Mouse (Mus musculus) heart, adult 11 months (tissue): ENCODE results near the gene Sgf29.
A peak's percentile ranks its signal among the peaks of the same experiment; 100 is the strongest.

Source experiments
- DNase-seq: peaks from one replicate; pipeline ENCODE4 v3.0.0; 2022

Gene Sgf29

GRCm38 (mm10) chr7:126642545-126643243, 6.4 kb upstream of the Sgf29 start:
- DNase-seq, result no peak

GRCm38 (mm10) chr7:126643244-126643617, 5.9 kb upstream of the Sgf29 start:
- peak; percentile 90 for DNase-seq

GRCm38 (mm10) chr7:126644345-126644744, 4.8 kb upstream of the Sgf29 start:
- peak; percentile 82 for DNase-seq

- no peak for DNase-seq
Observed at GRCm38 (mm10) chr7:126644914-126645313, 4.2 kb upstream of the Sgf29 start.

- peak; percentile 95 for DNase-seq
Observed at GRCm38 (mm10) chr7:126645708-126646107, 3.4 kb upstream of the Sgf29 start.

- DNase-seq, result no peak
Observed at GRCm38 (mm10) chr7:126648486-126648885, 623 bp upstream of the Sgf29 start.

GRCm38 (mm10) chr7:126650852-126651251, 1.7 kb downstream of the Sgf29 start:
- no peak for DNase-seq

GRCm38 (mm10) chr7:126653991-126654390, 4.9 kb downstream of the Sgf29 start:
- no peak for DNase-seq

- DNase-seq, result peak; percentile 91
Observed at GRCm38 (mm10) chr7:126655695-126656094, 6.6 kb downstream of the Sgf29 start.

GRCm38 (mm10) chr7:126657522-126657921, 8.4 kb downstream of the Sgf29 start:
- no peak for DNase-seq

- no peak for DNase-seq
Observed at GRCm38 (mm10) chr7:126659771-126660170, 10.7 kb downstream of the Sgf29 start.

- no peak for DNase-seq
Observed at GRCm38 (mm10) chr7:126663646-126664045, 14.5 kb downstream of the Sgf29 start.

GRCm38 (mm10) chr7:126665269-126665668, 16.2 kb downstream of the Sgf29 start:
- DNase-seq, result no peak

- peak; percentile 80 for DNase-seq
Observed at GRCm38 (mm10) chr7:126667495-126668090, 18.5 kb downstream of the Sgf29 start.

- DNase-seq, result peak; percentile 93
Observed at GRCm38 (mm10) chr7:126668452-126668851, 19.3 kb downstream of the Sgf29 start.

GRCm38 (mm10) chr7:126670152-126670551, 21.0 kb downstream of the Sgf29 start:
- no peak for DNase-seq

GRCm38 (mm10) chr7:126672111-126672510, 23.0 kb downstream of the Sgf29 start:
- peak; percentile 92 for DNase-seq

GRCm38 (mm10) chr7:126675104-126675503, 26.0 kb downstream of the Sgf29 start:
- peak; percentile 93 for DNase-seq

- DNase-seq, result peak; percentile 99
Observed at GRCm38 (mm10) chr7:126676207-126676606, 27.1 kb downstream of the Sgf29 start, which contains the start of gene Sult1a1. Gene Sult1a1 (minus strand): TSS chr7:126676432.

GRCm38 (mm10) chr7:126676631-126677220, 27.6 kb downstream of the Sgf29 start:
- peak; percentile 93 for DNase-seq

- DNase-seq, result peak; percentile 86
Observed at GRCm38 (mm10) chr7:126678545-126679341, 29.6 kb downstream of the Sgf29 start.

- peak; percentile 85 for DNase-seq
Observed at GRCm38 (mm10) chr7:126679683-126680082, 30.6 kb downstream of the Sgf29 start.

- no peak for DNase-seq
Observed at GRCm38 (mm10) chr7:126681221-126681620, 32.1 kb downstream of the Sgf29 start.
